Mouse (Mus musculus): ENCODE measurements around the gene Pcsk6. TPM values are rescaled to one million over a fixed set of nuclear protein-coding genes. Genes with fewer than 3 reads are reported as not detected.

The Pcsk6 gene
- polyA plus RNA-seq, 1 experiment from 2014 or later = 16.0 TPM

GRCm38 (mm10) chr7:66080231-66080613 lies 218.7 kb downstream of the Pcsk6 start:
- no peak for DNase-seq (ENCODE audit: low spot score)
- Histone ChIP-seq H3K4me1 (ENCODE audit: control insufficient read depth, insufficient read depth, low read length) (peaks cover 11% of the 10 kb centered on the region), H3K27me3 (replicated peaks; ENCODE audit: control insufficient read depth, insufficient read depth, low read length) (no peaks in the 10 kb centered on the region), H3K4me3 (ENCODE audit: low read depth, low read length) (peak overlapping the region; percentile 89), H3K27ac (replicated peaks; ENCODE audit: low read depth, low read length) (peak overlapping the region; percentile 78; the same call in 1 of the 2 replicates), H3K9ac (ENCODE audit: low read depth, low read length) (peak overlapping the region; percentile 90), H3K36me3 (ENCODE audit: control insufficient read depth, insufficient read depth, low read length) (peaks cover 53% of the 10 kb centered on the region), H3K4me2 (ENCODE audit: low read depth, low read length) (peak overlapping the region; percentile 63), H3K9me3 (ENCODE audit: control insufficient read depth, low read length) (no peaks in the 10 kb centered on the region)
- 22% methylated on average over 5 of the region's 5 CpGs for WGBS
- ATAC-seq (ENCODE audit: low read depth) = no peak

- H3K9me3 ChIP-seq (ENCODE audit: control insufficient read depth, low read length) = no peaks in the 10 kb centered on the region
- H3K4me3 ChIP-seq (ENCODE audit: low read depth, low read length) = no peak overlapping the region
- H3K27ac ChIP-seq (replicated peaks; ENCODE audit: low read depth, low read length) = 0 out of 2 replicates have a peak overlapping the region, but pooled peaks have one; percentile 8
- no peak for DNase-seq (ENCODE audit: low spot score)
- H3K27me3 ChIP-seq (replicated peaks; ENCODE audit: control insufficient read depth, insufficient read depth, low read length) = no peaks in the 10 kb centered on the region
- no peak overlapping the region for H3K9ac ChIP-seq (ENCODE audit: low read depth, low read length)
- peaks cover 74% of the 10 kb centered on the region for H3K36me3 ChIP-seq (ENCODE audit: control insufficient read depth, insufficient read depth, low read length)
- 87% methylated on average over 6 of the region's 6 CpGs for WGBS
- ATAC-seq (ENCODE audit: low read depth) = no peak
- H3K4me2 ChIP-seq (ENCODE audit: low read depth, low read length) = no peak overlapping the region
- H3K4me1 ChIP-seq (ENCODE audit: control insufficient read depth, insufficient read depth, low read length) = peaks cover 10% of the 10 kb centered on the region
These were observed 222.2 kb downstream of the Pcsk6 start for GRCm38 (mm10) chr7:66083757-66084156.

GRCm38 (mm10) chr7:66084546-66084945 lies 223.0 kb downstream of the Pcsk6 start:
- H3K4me3 ChIP-seq (ENCODE audit: low read depth, low read length) = no peak overlapping the region
- peaks cover 82% of the 10 kb centered on the region for H3K36me3 ChIP-seq (ENCODE audit: control insufficient read depth, insufficient read depth, low read length)
- H3K27ac ChIP-seq (replicated peaks; ENCODE audit: low read depth, low read length) = no peak overlapping the region
- no peak for ATAC-seq (ENCODE audit: low read depth)
- no peak for DNase-seq (ENCODE audit: low spot score)
- H3K9me3 ChIP-seq (ENCODE audit: control insufficient read depth, low read length) = no peaks in the 10 kb centered on the region
- no peak overlapping the region for H3K9ac ChIP-seq (ENCODE audit: low read depth, low read length)
- peaks cover 8% of the 10 kb centered on the region; the same call in 1 of the 2 replicates for H3K4me1 ChIP-seq (ENCODE audit: control insufficient read depth, insufficient read depth, low read length)
- H3K27me3 ChIP-seq (replicated peaks; ENCODE audit: control insufficient read depth, insufficient read depth, low read length) = no peaks in the 10 kb centered on the region
- H3K4me2 ChIP-seq (ENCODE audit: low read depth, low read length) = no peak overlapping the region
- 85% methylated on average over 7 of the region's 7 CpGs for WGBS

GRCm38 (mm10) chr7:66087652-66088051 lies 226.1 kb downstream of the Pcsk6 start:
- Histone ChIP-seq H3K4me3 (ENCODE audit: low read depth, low read length) (no peak overlapping the region), H3K9me3 (ENCODE audit: control insufficient read depth, low read length) (no peaks in the 10 kb centered on the region), H3K9ac (ENCODE audit: low read depth, low read length) (no peak overlapping the region), H3K27ac (replicated peaks; ENCODE audit: low read depth, low read length) (no peak overlapping the region), H3K4me2 (ENCODE audit: low read depth, low read length) (no peak overlapping the region), H3K27me3 (replicated peaks; ENCODE audit: control insufficient read depth, insufficient read depth, low read length) (no peaks in the 10 kb centered on the region), H3K36me3 (ENCODE audit: control insufficient read depth, insufficient read depth, low read length) (peaks cover 89% of the 10 kb centered on the region), H3K4me1 (ENCODE audit: control insufficient read depth, insufficient read depth, low read length) (no peaks in the 10 kb centered on the region)
- no peak for DNase-seq (ENCODE audit: low spot score)
- ATAC-seq (ENCODE audit: low read depth) = no peak
- WGBS = 84% methylated on average over 4 of the region's 4 CpGs

- Histone ChIP-seq H3K27me3 (replicated peaks; ENCODE audit: control insufficient read depth, insufficient read depth, low read length) (no peaks in the 10 kb centered on the region), H3K9me3 (ENCODE audit: control insufficient read depth, low read length) (no peaks in the 10 kb centered on the region), H3K36me3 (ENCODE audit: control insufficient read depth, insufficient read depth, low read length) (peaks cover 85% of the 10 kb centered on the region), H3K4me2 (ENCODE audit: low read depth, low read length) (no peak overlapping the region), H3K9ac (ENCODE audit: low read depth, low read length) (no peak overlapping the region), H3K4me1 (ENCODE audit: control insufficient read depth, insufficient read depth, low read length) (no peaks in the 10 kb centered on the region), H3K4me3 (ENCODE audit: low read depth, low read length) (no peak overlapping the region), H3K27ac (replicated peaks; ENCODE audit: low read depth, low read length) (no peak overlapping the region)
- DNase-seq (ENCODE audit: low spot score) (no peak), ATAC-seq (ENCODE audit: low read depth) (no peak)
- WGBS = 100% methylated on average over 2 of the region's 2 CpGs
These were observed 226.5 kb downstream of the Pcsk6 start for GRCm38 (mm10) chr7:66088077-66088476.

GRCm38 (mm10) chr7:66090676-66091190 lies 229.2 kb downstream of the Pcsk6 start:
- ATAC-seq (ENCODE audit: low read depth) (no peak), DNase-seq (ENCODE audit: low spot score) (no peak)
- WGBS = 78% methylated on average over 11 of the region's 11 CpGs
- Histone ChIP-seq H3K4me2 (ENCODE audit: low read depth, low read length) (no peak overlapping the region), H3K4me3 (ENCODE audit: low read depth, low read length) (no peak overlapping the region), H3K27ac (replicated peaks; ENCODE audit: low read depth, low read length) (no peak overlapping the region), H3K4me1 (ENCODE audit: control insufficient read depth, insufficient read depth, low read length) (no peaks in the 10 kb centered on the region), H3K9me3 (ENCODE audit: control insufficient read depth, low read length) (no peaks in the 10 kb centered on the region), H3K36me3 (ENCODE audit: control insufficient read depth, insufficient read depth, low read length) (peaks cover 59% of the 10 kb centered on the region), H3K9ac (ENCODE audit: low read depth, low read length) (no peak overlapping the region), H3K27me3 (replicated peaks; ENCODE audit: control insufficient read depth, insufficient read depth, low read length) (no peaks in the 10 kb centered on the region)

- DNase-seq (ENCODE audit: low spot score) = no peak
- Histone ChIP-seq H3K36me3 (ENCODE audit: control insufficient read depth, insufficient read depth, low read length) (peaks cover 51% of the 10 kb centered on the region), H3K9me3 (ENCODE audit: control insufficient read depth, low read length) (no peaks in the 10 kb centered on the region), H3K4me2 (ENCODE audit: low read depth, low read length) (no peak overlapping the region), H3K9ac (ENCODE audit: low read depth, low read length) (no peak overlapping the region), H3K27ac (replicated peaks; ENCODE audit: low read depth, low read length) (no peak overlapping the region), H3K4me1 (ENCODE audit: control insufficient read depth, insufficient read depth, low read length) (no peaks in the 10 kb centered on the region), H3K27me3 (replicated peaks; ENCODE audit: control insufficient read depth, insufficient read depth, low read length) (no peaks in the 10 kb centered on the region), H3K4me3 (ENCODE audit: low read depth, low read length) (no peak overlapping the region)
- WGBS = 86% methylated on average over 7 of the region's 7 CpGs
- ATAC-seq (ENCODE audit: low read depth) = no peak
These were observed 230.0 kb downstream of the Pcsk6 start for GRCm38 (mm10) chr7:66091553-66091952.

- DNase-seq (ENCODE audit: low spot score) (no peak), ATAC-seq (ENCODE audit: low read depth) (no peak)
- H3K4me3 ChIP-seq (ENCODE audit: low read depth, low read length) = no peak overlapping the region
- no peak overlapping the region for H3K4me2 ChIP-seq (ENCODE audit: low read depth, low read length)
- no peak overlapping the region for H3K27ac ChIP-seq (replicated peaks; ENCODE audit: low read depth, low read length)
- H3K9me3 ChIP-seq (ENCODE audit: control insufficient read depth, low read length) = no peaks in the 10 kb centered on the region
- no peak overlapping the region for H3K9ac ChIP-seq (ENCODE audit: low read depth, low read length)
- no peaks in the 10 kb centered on the region for H3K27me3 ChIP-seq (replicated peaks; ENCODE audit: control insufficient read depth, insufficient read depth, low read length)
- H3K4me1 ChIP-seq (ENCODE audit: control insufficient read depth, insufficient read depth, low read length) = no peaks in the 10 kb centered on the region
- WGBS = 92% methylated on average over 8 of the region's 8 CpGs
- peaks cover 40% of the 10 kb centered on the region for H3K36me3 ChIP-seq (ENCODE audit: control insufficient read depth, insufficient read depth, low read length)
These were observed 231.1 kb downstream of the Pcsk6 start for GRCm38 (mm10) chr7:66092656-66093055.

GRCm38 (mm10) chr7:66094141-66094540 lies 232.6 kb downstream of the Pcsk6 start:
- Histone ChIP-seq H3K4me3 (ENCODE audit: low read depth, low read length) (no peak overlapping the region), H3K36me3 (ENCODE audit: control insufficient read depth, insufficient read depth, low read length) (peaks cover 25% of the 10 kb centered on the region)
- ATAC-seq (ENCODE audit: low read depth) = no peak

More at GRCm38 (mm10) chr7:66094141-66094540, 232.6 kb downstream of the Pcsk6 start:
- no peak overlapping the region for H3K27ac ChIP-seq (replicated peaks; ENCODE audit: low read depth, low read length)
- no peak overlapping the region for H3K9ac ChIP-seq (ENCODE audit: low read depth, low read length)
- no peaks in the 10 kb centered on the region for H3K4me1 ChIP-seq (ENCODE audit: control insufficient read depth, insufficient read depth, low read length)
- no peak for DNase-seq (ENCODE audit: low spot score)
- no peaks in the 10 kb centered on the region for H3K9me3 ChIP-seq (ENCODE audit: control insufficient read depth, low read length)
- H3K27me3 ChIP-seq (replicated peaks; ENCODE audit: control insufficient read depth, insufficient read depth, low read length) = no peaks in the 10 kb centered on the region
- 84% methylated on average over 5 of the region's 5 CpGs for WGBS
- H3K4me2 ChIP-seq (ENCODE audit: low read depth, low read length) = no peak overlapping the region
